Mouse (Mus musculus): ENCODE measurements around the gene Gm14412. TPM values are rescaled to one million over a fixed set of nuclear protein-coding genes. Genes with fewer than 3 reads are reported as not detected.

Gm14412 gene
- 0.29 TPM for polyA plus RNA-seq (2015; fragmentation: Illumina TruSeq; extraction: RNeasy Lipid Tissue Mini Kit (QIAGEN cat#74804); ENCODE audit: insufficient read depth, low replicate concordance)

GRCm38 (mm10) chr2:177324257-177324733, at the start of gene Gm14412:
Gene Gm14412, minus strand, starts transcription at chr2:177324307.

GRCm38 (mm10) chr2:177266936-177267335, 57.2 kb downstream of the Gm14412 start, which contains the start of gene Gm14409:
Gene Gm14409, minus strand, starts transcription at chr2:177267036.

Other genes starting within 250 kb of the Gm14412 start
- gene Gm14401, start 250.0 kb downstream of the Gm14412 start, polyA plus RNA-seq (2015; fragmentation: Illumina TruSeq; extraction: RNeasy Lipid Tissue Mini Kit (QIAGEN cat#74804); ENCODE audit: insufficient read depth, low replicate concordance), result not detected
- 24.6 TPM for gene Gm14410, start 117.9 kb downstream of the Gm14412 start, polyA plus RNA-seq (2015; fragmentation: Illumina TruSeq; extraction: RNeasy Lipid Tissue Mini Kit (QIAGEN cat#74804); ENCODE audit: insufficient read depth, low replicate concordance)
- not detected for gene Gm14409, start 57.3 kb downstream of the Gm14412 start, polyA plus RNA-seq (2015; fragmentation: Illumina TruSeq; extraction: RNeasy Lipid Tissue Mini Kit (QIAGEN cat#74804); ENCODE audit: insufficient read depth, low replicate concordance)
- gene Gm14418, start 74.0 kb upstream of the Gm14412 start, polyA plus RNA-seq (2015; fragmentation: Illumina TruSeq; extraction: RNeasy Lipid Tissue Mini Kit (QIAGEN cat#74804); ENCODE audit: insufficient read depth, low replicate concordance), result 4.3 TPM
- gene Zfp970, start 140.4 kb upstream of the Gm14412 start, polyA plus RNA-seq (2015; fragmentation: Illumina TruSeq; extraction: RNeasy Lipid Tissue Mini Kit (QIAGEN cat#74804); ENCODE audit: insufficient read depth, low replicate concordance), result 26.7 TPM
- 7.9 TPM for gene Gm14403, start 173.9 kb upstream of the Gm14412 start, polyA plus RNA-seq (2015; fragmentation: Illumina TruSeq; extraction: RNeasy Lipid Tissue Mini Kit (QIAGEN cat#74804); ENCODE audit: insufficient read depth, low replicate concordance)